ENCODE assay signal across 26 mouse cellular contexts in the genomic region with DNA sequence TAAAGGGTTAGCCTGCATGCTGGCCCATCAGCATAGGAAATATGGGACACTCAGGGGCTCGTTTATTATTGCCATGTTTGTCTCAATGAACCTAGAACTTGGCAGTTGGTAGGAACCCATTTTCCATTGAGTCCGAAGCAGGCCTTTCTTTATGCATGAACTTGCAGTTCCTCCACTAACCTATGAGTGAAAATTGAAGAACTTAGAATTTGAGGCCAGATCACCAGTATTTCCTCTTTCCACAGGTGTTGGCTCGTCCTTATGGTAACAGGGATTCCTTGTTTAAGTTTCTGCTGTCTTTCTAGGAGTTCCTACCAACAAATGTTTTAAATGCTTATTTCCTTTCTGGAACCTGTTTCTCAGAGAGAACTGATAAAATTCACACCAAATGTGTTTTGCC.
"Had no signal": no experiment of that assay in that cellular context is flagged by ENCODE, and none has a peak within 500 bp of the region (broad histone marks: within the 10 kb centered on the region; RNA-seq: fewer than 3 reads in every experiment).

No protein-coding gene starts in this region.

- H3K36me3 ChIP-seq: heart, embryonic 10.5 days; heart, embryonic 12.5 days; hindbrain, embryonic 13.5 days; hindbrain, embryonic 15.5 days; kidney, embryonic 15.5 days; limb, embryonic 13.5 days; limb, embryonic 15.5 days; liver, embryonic 12.5 days had no signal

- H3K9ac ChIP-seq: heart, embryonic 12.5 days; hindbrain, embryonic 13.5 days; hindbrain, embryonic 15.5 days; kidney, embryonic 15.5 days; limb, embryonic 13.5 days; limb, embryonic 15.5 days; liver, embryonic 12.5 days; liver, embryonic 14.5 days had no signal

- ATAC-seq: hindbrain, postnatal 0 days; intestine, embryonic 16.5 days; liver, embryonic 12.5 days had no signal

- DNase-seq: gastrocnemius, adult 2 months; gastrocnemius, postnatal 10 days; gastrocnemius, postnatal 25 days; heart, adult 18-20 months; heart, postnatal 14 days; heart, postnatal 36 days; kidney, adult 11 months; kidney, adult 2 months; kidney, adult 9 months; kidney, postnatal 14 days; kidney, postnatal 36 days; layer of hippocampus, adult 9-11 months; layer of hippocampus, postnatal 36 days; left cerebral cortex, postnatal 4 days had no signal

- H3K4me1 ChIP-seq: kidney, embryonic 15.5 days; limb, embryonic 13.5 days; limb, embryonic 15.5 days had no signal

- H3K9me3 ChIP-seq: heart, embryonic 10.5 days; heart, embryonic 12.5 days; hindbrain, embryonic 13.5 days; hindbrain, embryonic 15.5 days; kidney, embryonic 15.5 days; limb, embryonic 13.5 days; limb, embryonic 15.5 days; liver, embryonic 12.5 days had no signal

- H3K27ac ChIP-seq: gastrocnemius, adult 2 months; heart, embryonic 10.5 days; hindbrain, embryonic 13.5 days; hindbrain, embryonic 15.5 days; hindbrain, postnatal 0 days; kidney, embryonic 15.5 days; kidney, postnatal 0 days; limb, embryonic 13.5 days; limb, embryonic 15.5 days; liver, embryonic 12.5 days; liver, embryonic 14.5 days had no signal

- H3K4me3 ChIP-seq: gastrocnemius, adult 2 months; heart, embryonic 10.5 days; heart, embryonic 12.5 days; hindbrain, embryonic 13.5 days; hindbrain, embryonic 15.5 days; kidney, embryonic 15.5 days; limb, embryonic 13.5 days; limb, embryonic 15.5 days; liver, embryonic 12.5 days had no signal

- H3K4me2 ChIP-seq: heart, embryonic 12.5 days; hindbrain, embryonic 13.5 days; hindbrain, embryonic 15.5 days; kidney, embryonic 15.5 days; limb, embryonic 13.5 days; limb, embryonic 15.5 days; liver, embryonic 12.5 days had no signal

- H3K27me3 ChIP-seq: heart, embryonic 12.5 days; hindbrain, embryonic 13.5 days; hindbrain, embryonic 15.5 days; kidney, embryonic 15.5 days; limb, embryonic 13.5 days; limb, embryonic 15.5 days; liver, embryonic 12.5 days had no signal
